Mouse (Mus musculus) ES-Bruce4 (cell line): ENCODE data around the gene Pvr.

Experiments
- CTCF ChIP-seq: IDR thresholded peaks from one replicate; pipeline ENCODE4 v1.8.1; 2011; ENCODE audit warnings: low read depth, low read length
- POLR2A ChIP-seq: IDR thresholded peaks from one replicate; pipeline ENCODE4 v1.8.1; 2011; ENCODE audit warnings: low read length; ENCODE audit not compliant: insufficient read depth

DNA sequence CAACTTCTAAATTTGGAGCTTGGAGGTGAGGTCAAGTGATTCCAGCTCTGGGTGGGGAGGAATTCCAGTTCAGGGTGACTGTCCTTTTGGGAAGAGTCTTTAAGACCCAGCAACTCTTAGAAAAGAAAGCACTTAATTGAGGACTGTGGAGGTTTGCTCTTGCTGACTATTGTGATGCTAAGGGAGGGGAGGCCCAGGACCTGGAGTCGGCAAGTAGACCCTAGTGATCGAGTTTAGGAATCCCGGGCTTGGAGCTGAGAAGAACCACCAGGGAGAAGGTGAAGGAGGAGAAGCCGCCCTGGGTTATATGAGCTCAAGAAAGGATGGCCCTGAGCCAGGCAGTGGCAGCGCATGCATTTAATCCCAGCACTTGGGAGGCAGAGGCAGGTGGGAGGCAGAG lies 7.5 kb upstream of the Pvr start:
- no peak for TF ChIP-seq POLR2A
- TF ChIP-seq CTCF: no peak
